Mouse (Mus musculus) right cerebral cortex, postnatal 36 days (tissue): ENCODE measurements around the gene Olfr167.
"Not testable (repeated sequence)": the region's sequence is repeated elsewhere in the genome, so short reads cannot be mapped to it uniquely, and the experiment has no call there.

ENCODE experiments used
- DNase-seq, 2 experiments: peaks; one replicate each; pipeline ENCODE4 v3.0.0; 2022; ENCODE audit warnings: low spot score in 2 of 2, mixed read lengths in 1 of 2

The Olfr167 gene

GRCm38 (mm10) chr16:19522166-19522565 lies at the start of gene Olfr167:
Gene Olfr167, minus strand, starts transcription at chr16:19522266.
- DNase-seq = no peak

GRCm38 (mm10) chr16:19571709-19572108 lies 49.6 kb upstream of the Olfr167 start, which contains the start of gene Olfr169:
Gene Olfr169, minus strand, starts transcription at chr16:19571809.
- DNase-seq = not testable (repeated sequence)

GRCm38 (mm10) chr16:19553429-19553828 lies 31.4 kb upstream of the Olfr167 start:
- DNase-seq = not testable (repeated sequence)

GRCm38 (mm10) chr16:19552246-19552645 lies 30.2 kb upstream of the Olfr167 start:
- DNase-seq = not testable (repeated sequence)

GRCm38 (mm10) chr16:19535455-19535854 lies 13.4 kb upstream of the Olfr167 start, which contains the start of gene Olfr168:
Gene Olfr168, minus strand, starts transcription at chr16:19535555.
- no peak for DNase-seq

GRCm38 (mm10) chr16:19483394-19483793 lies 38.7 kb downstream of the Olfr167 start, which contains the start of gene Olfr166:
Gene Olfr166, plus strand, starts transcription at chr16:19483694.
- DNase-seq = no peak

GRCm38 (mm10) chr16:19464365-19464764 lies 57.7 kb downstream of the Olfr167 start:
- no peak for DNase-seq
